Mouse (Mus musculus): Measurements from ENCODE around the gene Bbs4.

DNA sequence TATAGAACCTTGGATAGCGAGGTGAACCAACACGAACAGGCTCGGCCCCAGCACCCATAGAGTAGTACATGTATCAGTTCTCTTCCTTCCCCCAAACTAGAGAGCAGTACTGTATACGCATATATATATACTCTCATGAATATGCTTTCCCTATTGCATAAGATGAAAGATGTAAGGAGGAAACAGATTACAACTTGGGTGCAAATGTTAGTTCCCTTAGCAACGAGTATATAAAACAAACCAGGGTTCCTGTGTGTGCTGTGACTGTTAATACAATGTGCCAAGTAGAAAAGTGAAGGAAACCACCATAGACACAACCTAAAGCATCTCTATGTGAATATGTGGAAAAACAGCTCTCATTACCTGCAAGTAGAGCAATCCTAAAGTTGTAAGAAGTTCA lies 23.3 kb downstream of the Bbs4 start:
- TF ChIP-seq CTCF (IDR thresholded peaks at IDR 0.05; ENCODE audit: low read depth) (no peak), EP300 (IDR thresholded peaks at IDR 0.05; ENCODE audit: low read depth) (no peak)

Data from liver, postnatal 0 days (tissue).